Mouse (Mus musculus) heart, adult 2 months (tissue): Measurements from ENCODE around the gene Gmnn. TPM values are rescaled to one million over a fixed set of nuclear protein-coding genes. Genes with fewer than 3 reads are reported as not detected.

ENCODE experiments used
- DNase-seq, 2 experiments: peaks; one replicate each; pipeline ENCODE4 v3.0.0; 2021
- H3K27ac ChIP-seq: fragments of 200-600 bp; 2 replicates; pipeline ENCODE4 v1.8.1; 2022
- H3K27me3 ChIP-seq: fragments of 200-500 bp; 2 replicates; pipeline ENCODE4 v1.6.1; 2012; ENCODE audit warnings: mild to moderate bottlenecking, low read length, inconsistent platforms, mixed read lengths; ENCODE audit not compliant: control insufficient read depth, insufficient read depth
- H3K36me3 ChIP-seq: fragments of 200-500 bp; 2 replicates; pipeline ENCODE4 v1.6.1; 2012; ENCODE audit warnings: low read length, inconsistent platforms; ENCODE audit not compliant: control insufficient read depth, insufficient read depth
- H3K4me1 ChIP-seq: fragments of 200-500 bp; 2 replicates; pipeline ENCODE4 v1.6.1; 2011; ENCODE audit warnings: low read length; ENCODE audit not compliant: control insufficient read depth, insufficient read depth
- H3K4me3 ChIP-seq: fragments of 200-600 bp; 2 replicates; pipeline ENCODE4 v1.8.1; 2022
- H3K79me2 ChIP-seq: fragments of 200-500 bp; replicated peaks from 2 replicates; pipeline ENCODE4 v1.6.1; 2012; ENCODE audit warnings: mild to moderate bottlenecking, inconsistent platforms, low read length, moderate library complexity, mixed read lengths; ENCODE audit not compliant: control insufficient read depth, insufficient read depth
- H3K9ac ChIP-seq: fragments of 200-500 bp; 2 replicates; pipeline ENCODE4 v1.6.1; 2012; ENCODE audit warnings: low read depth, mild to moderate bottlenecking, control low read depth, inconsistent platforms, low read length, mixed read lengths
- CTCF ChIP-seq: fragments of 200-600 bp; IDR thresholded peaks from 2 replicates; pipeline ENCODE4 v1.8.1; 2022; ENCODE audit warnings: antibody characterized with exemption, mild to moderate bottlenecking, moderate library complexity
- EP300 ChIP-seq: fragments of 200-500 bp; IDR thresholded peaks from 2 replicates; pipeline ENCODE4 v1.6.1; 2011; ENCODE audit warnings: low read depth, low read length, control low read depth; ENCODE audit not compliant: insufficient read depth
- POLR2A ChIP-seq: fragments of 200-500 bp; IDR thresholded peaks from 2 replicates; pipeline ENCODE4 v1.6.1; 2011; ENCODE audit warnings: mild to moderate bottlenecking, low read depth, low read length, control low read depth; ENCODE audit not compliant: insufficient read depth
- WGBS: fragments of 180-500 bp; shearing (Covaris S2); methylation state at CpG from one replicate; pipeline ENCODE4 v1.1.7; 2018; 5-methylcytosine and 5-hydroxymethylcytosine counted together
- intact Hi-C: fragments of 180-260 bp; cut with DNase I; formaldehyde crosslinking; loops from one replicate; pipeline ENCODE4 v1.15.1; 2025
- polyA plus RNA-seq: library from polyadenylated mRNA; depleted of rRNA; stranded (reverse); fragments of >200 nt; gene quantifications from 2 replicates; pipeline ENCODE4 v1.2.3, GENCODE M21; 2012
- total RNA-seq, 2 experiments: library from RNA; stranded (reverse); gene quantifications; 2 replicates each; pipeline ENCODE4 v1.2.3; 2021

Gene Gmnn
- total and polyA plus RNA-seq, 3 experiments = 12.9 to 72.3 (median 45.9) TPM

- H3K9ac ChIP-seq = no peak overlapping the region
- TF ChIP-seq EP300 (no peak), POLR2A (no peak), CTCF (no peak)
- H3K4me1 ChIP-seq = no peaks in the 10 kb centered on the region
- WGBS = 51% methylated on average over 10 of the region's 10 CpGs
- no peaks in the 10 kb centered on the region for H3K36me3 ChIP-seq
- H3K27me3 ChIP-seq = no peaks in the 10 kb centered on the region
- intact Hi-C loops = no loop called here
- DNase-seq = no peak
- H3K79me2 ChIP-seq = no peaks in the 10 kb centered on the region
- H3K27ac ChIP-seq = no peak overlapping the region
- no peak overlapping the region for H3K4me3 ChIP-seq
These were observed 40.2 kb downstream of the Gmnn start for GRCm38 (mm10) chr13:24721502-24721901.

- Histone ChIP-seq H3K79me2 (no peaks in the 10 kb centered on the region), H3K9ac (no peak overlapping the region), H3K27me3 (no peaks in the 10 kb centered on the region), H3K36me3 (no peaks in the 10 kb centered on the region), H3K4me3 (no peak overlapping the region), H3K27ac (no peak overlapping the region), H3K4me1 (peaks cover 1% of the 10 kb centered on the region; the same call in 1 of the 2 replicates)
- no peak for DNase-seq
- no peak for TF ChIP-seq EP300
- TF ChIP-seq POLR2A = no peak
- TF ChIP-seq CTCF = no peak
- 53% methylated on average over 7 of the region's 7 CpGs for WGBS
- intact Hi-C loops = loop anchor here (10.0 kb wide), 1 partner anchor 207 kb away; no protein-coding TSS in a partner anchor
These were observed 44.0 kb downstream of the Gmnn start for GRCm38 (mm10) chr13:24717677-24718076.

- DNase-seq = no peak
- H3K27me3 ChIP-seq = no peaks in the 10 kb centered on the region
- TF ChIP-seq EP300 = no peak
- TF ChIP-seq CTCF = no peak
- TF ChIP-seq POLR2A = no peak
- H3K4me3 ChIP-seq = no peak overlapping the region
- no peak overlapping the region for H3K27ac ChIP-seq
- intact Hi-C loops = loop anchor here (10.0 kb wide), 1 partner anchor 208 kb away; no protein-coding TSS in a partner anchor
- no peaks in the 10 kb centered on the region for H3K79me2 ChIP-seq
- H3K4me1 ChIP-seq = peaks cover 4% of the 10 kb centered on the region
- H3K36me3 ChIP-seq = no peaks in the 10 kb centered on the region
- no peak overlapping the region for H3K9ac ChIP-seq
- 61% methylated on average over 9 of the region's 9 CpGs for WGBS
These were observed 45.3 kb downstream of the Gmnn start for GRCm38 (mm10) chr13:24716441-24716840.

GRCm38 (mm10) chr13:24715601-24716000 is 46.1 kb downstream of the Gmnn start:
- DNase-seq = no peak
- Histone ChIP-seq H3K9ac (no peak overlapping the region), H3K27ac (no peak overlapping the region), H3K4me3 (no peak overlapping the region), H3K79me2 (no peaks in the 10 kb centered on the region), H3K4me1 (peaks cover 4% of the 10 kb centered on the region), H3K36me3 (no peaks in the 10 kb centered on the region), H3K27me3 (no peaks in the 10 kb centered on the region)
- intact Hi-C loops = loop anchor here (10.0 kb wide), 1 partner anchor 209 kb away; no protein-coding TSS in a partner anchor
- WGBS = 61% methylated on average over 5 of the region's 5 CpGs
- TF ChIP-seq CTCF = no peak
- TF ChIP-seq POLR2A = no peak
- TF ChIP-seq EP300 = no peak

GRCm38 (mm10) chr13:24714360-24714885 is 47.3 kb downstream of the Gmnn start:
- DNase-seq = no peak
- 82% methylated on average over 9 of the region's 9 CpGs for WGBS
- intact Hi-C loops = loop anchor here (10.0 kb wide), 1 partner anchor 210 kb away; no protein-coding TSS in a partner anchor
- H3K27me3 ChIP-seq = no peaks in the 10 kb centered on the region
- H3K27ac ChIP-seq = no peak overlapping the region
- H3K9ac ChIP-seq = no peak overlapping the region
- peaks cover 4% of the 10 kb centered on the region for H3K4me1 ChIP-seq
- no peak overlapping the region for H3K4me3 ChIP-seq
- TF ChIP-seq POLR2A (no peak), CTCF (no peak), EP300 (no peak)
- H3K79me2 ChIP-seq = no peaks in the 10 kb centered on the region
- H3K36me3 ChIP-seq = no peaks in the 10 kb centered on the region

- TF ChIP-seq CTCF (no peak; the same call in none of the 2 replicates), EP300 (0 out of 2 replicates have a peak, but pooled peaks have one; percentile 49), POLR2A (no peak)
- DNase-seq = peak; percentile 85 to 93
- H3K27me3 ChIP-seq = no peaks in the 10 kb centered on the region
- H3K9ac ChIP-seq = no peak overlapping the region
- no peaks in the 10 kb centered on the region for H3K79me2 ChIP-seq
- intact Hi-C loops = loop anchor here (1.0 to 10.0 kb wide), 2 partner anchors 211 to 231 kb away; no protein-coding TSS in a partner anchor
- H3K4me1 ChIP-seq = peaks cover 4% of the 10 kb centered on the region
- 15% methylated on average over 16 of the region's 16 CpGs for WGBS
- no peak overlapping the region for H3K4me3 ChIP-seq
- no peaks in the 10 kb centered on the region for H3K36me3 ChIP-seq
- H3K27ac ChIP-seq = peak overlapping the region; percentile 2; the same call in 1 of the 2 replicates
These were observed 48.2 kb downstream of the Gmnn start for GRCm38 (mm10) chr13:24713434-24714000.
